Mouse (Mus musculus) frontal cortex, adult (tissue): ENCODE data around the gene Ift20.
"Not testable (repeated sequence)": the region's sequence is repeated elsewhere in the genome, so short reads cannot be mapped to it uniquely, and the experiment has no call there.

Experiments
- ATAC-seq: cut with Nextera tagmentation; 2 replicates; pipeline ENCODE4 v1.9.2; 2017; ENCODE audit warnings: mild to moderate bottlenecking, moderate library complexity, mixed read lengths; ENCODE audit not compliant: low TSS enrichment

Gene Ift20

DNA sequence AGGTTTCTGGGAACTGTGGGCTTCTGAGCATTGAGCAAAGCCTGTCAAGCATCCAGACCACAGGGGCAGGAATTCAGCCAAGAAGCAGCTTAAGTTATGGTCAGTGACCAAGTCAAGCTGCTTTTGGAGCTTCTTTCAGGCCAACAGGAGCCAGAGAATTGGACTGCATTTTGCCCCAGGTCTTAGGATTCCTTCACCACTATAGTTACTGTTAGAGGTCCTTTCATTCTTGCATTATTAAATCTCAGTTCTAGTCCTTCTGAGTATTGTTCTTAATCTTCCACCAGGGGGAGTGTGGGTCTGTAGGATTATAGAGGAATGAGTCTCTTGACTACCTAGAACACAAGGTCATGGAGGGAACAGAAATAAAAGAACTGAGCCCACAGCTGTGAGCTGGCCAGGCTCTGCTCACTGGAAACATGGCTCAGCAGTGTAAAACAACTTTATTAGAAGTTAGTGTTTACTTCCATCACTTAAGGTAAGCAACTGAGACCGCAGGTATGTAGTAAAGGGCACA lies 13.6 kb upstream of the Ift20 start:
- ATAC-seq: no peak

- no peak for ATAC-seq
Observed at GRCm38 (mm10) chr11:78523241-78523955, 12.8 kb upstream of the Ift20 start.

DNA sequence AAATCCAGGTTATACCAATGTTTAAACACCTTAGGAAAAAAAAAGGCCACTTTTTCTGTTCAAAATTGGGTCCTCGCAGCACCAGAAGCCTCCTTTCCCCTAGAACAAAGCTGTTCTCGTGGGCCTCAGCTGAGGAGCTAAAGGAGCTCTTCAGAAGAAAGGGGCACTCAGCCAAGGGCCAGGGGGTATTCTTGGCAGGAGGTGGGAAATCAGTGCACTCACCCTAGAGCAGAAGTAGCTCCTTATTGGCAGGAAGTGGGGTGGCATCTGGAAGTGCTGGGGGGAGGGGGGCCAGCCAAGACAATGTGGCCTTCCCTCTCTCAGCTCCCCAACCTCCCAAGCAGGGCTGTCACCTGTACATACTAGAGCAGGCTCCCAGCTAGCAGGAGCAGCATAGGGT lies 11.3 kb upstream of the Ift20 start:
- ATAC-seq: no peak

GRCm38 (mm10) chr11:78528714-78529113 lies 7.4 kb upstream of the Ift20 start:
- ATAC-seq: no peak

- no peak for ATAC-seq
Observed at GRCm38 (mm10) chr11:78530001-78530400, 6.2 kb upstream of the Ift20 start.

GRCm38 (mm10) chr11:78531046-78531445 lies 5.1 kb upstream of the Ift20 start:
- no peak for ATAC-seq

GRCm38 (mm10) chr11:78531515-78531914 lies 4.6 kb upstream of the Ift20 start:
- ATAC-seq: not testable (repeated sequence)

GRCm38 (mm10) chr11:78534516-78534915 lies 1.6 kb upstream of the Ift20 start:
- ATAC-seq: no peak

DNA sequence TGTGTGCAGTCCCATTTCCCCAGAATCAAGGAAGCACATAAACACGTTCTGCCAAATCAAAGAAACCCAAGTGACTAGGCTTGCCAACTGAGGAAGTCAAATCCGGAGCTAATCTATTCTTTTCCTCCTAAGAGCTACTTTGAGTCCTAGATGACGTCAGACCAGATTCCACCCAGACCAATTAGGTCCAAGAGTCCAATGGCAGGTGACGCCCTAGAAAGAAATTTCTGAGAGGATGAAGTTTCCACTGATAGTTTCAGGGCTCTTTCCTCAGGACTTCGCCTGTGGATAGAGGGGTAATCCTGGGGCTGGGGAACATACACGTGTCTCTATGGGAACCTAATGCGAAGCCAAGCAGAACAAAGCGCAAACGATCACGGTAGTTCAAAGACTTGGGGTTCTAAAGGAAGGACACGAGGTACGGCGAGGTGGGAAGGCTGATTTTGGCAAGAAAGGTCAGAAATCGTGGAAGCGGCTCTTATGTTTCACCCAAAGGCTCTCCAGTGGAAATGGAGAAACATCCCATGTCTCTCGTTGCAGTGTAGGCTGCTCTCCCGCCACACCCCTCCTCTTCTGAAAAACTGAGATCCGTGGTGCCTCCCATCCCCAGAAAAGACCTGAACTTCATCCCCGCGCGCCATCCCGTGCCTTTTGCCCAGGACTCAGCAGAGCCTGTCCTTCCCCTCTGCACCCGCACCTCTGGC lies 633 bp upstream of the Ift20 start:
- 0 out of 2 replicates have a peak, but pooled peaks have one; percentile 9 for ATAC-seq

- ATAC-seq: no peak; the same call in 1 of the 2 replicates
Observed at GRCm38 (mm10) chr11:78536690-78537084, 526 bp downstream of the Ift20 start.

DNA sequence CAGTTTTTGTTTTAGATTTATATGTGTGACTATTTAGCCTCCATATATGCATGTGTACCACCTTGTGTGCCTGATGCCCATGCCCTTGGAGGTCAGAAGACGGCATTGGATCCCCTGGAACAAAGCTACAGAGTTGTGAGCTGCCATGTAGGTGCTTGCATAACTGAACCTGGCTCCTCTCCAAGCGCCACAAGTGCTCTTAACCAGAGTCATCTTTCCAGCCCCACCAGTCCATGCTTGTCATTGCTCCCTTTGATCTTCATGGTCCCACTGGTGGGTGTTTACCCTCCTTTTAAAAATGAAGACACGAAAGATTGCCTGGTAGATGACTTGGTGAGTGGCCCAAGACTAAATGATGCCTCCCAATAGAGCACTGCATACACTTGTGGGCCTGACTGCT lies 4.2 kb downstream of the Ift20 start:
- ATAC-seq: no peak

- no peak for ATAC-seq
Observed at GRCm38 (mm10) chr11:78544449-78545111, 8.4 kb downstream of the Ift20 start.

DNA sequence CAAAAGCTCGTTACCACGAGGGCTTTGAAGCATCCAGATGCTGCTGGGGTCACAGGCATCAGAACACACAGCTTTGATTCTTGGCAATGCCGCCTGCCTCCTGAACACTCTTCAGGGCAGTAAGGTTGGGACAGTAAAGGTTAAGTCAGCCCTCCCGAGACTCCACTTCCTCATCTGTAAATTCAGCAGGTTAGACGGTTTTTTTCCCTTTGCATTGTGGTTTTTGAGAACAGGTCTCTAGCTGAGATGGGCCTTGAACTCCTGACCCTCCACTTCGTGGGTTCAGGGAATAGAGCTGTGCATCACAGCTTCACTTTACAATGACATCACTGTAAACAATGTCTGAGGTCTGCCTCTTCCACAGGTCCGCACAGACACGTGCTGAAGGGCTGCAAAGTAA lies 9.0 kb downstream of the Ift20 start:
- ATAC-seq: no peak

DNA sequence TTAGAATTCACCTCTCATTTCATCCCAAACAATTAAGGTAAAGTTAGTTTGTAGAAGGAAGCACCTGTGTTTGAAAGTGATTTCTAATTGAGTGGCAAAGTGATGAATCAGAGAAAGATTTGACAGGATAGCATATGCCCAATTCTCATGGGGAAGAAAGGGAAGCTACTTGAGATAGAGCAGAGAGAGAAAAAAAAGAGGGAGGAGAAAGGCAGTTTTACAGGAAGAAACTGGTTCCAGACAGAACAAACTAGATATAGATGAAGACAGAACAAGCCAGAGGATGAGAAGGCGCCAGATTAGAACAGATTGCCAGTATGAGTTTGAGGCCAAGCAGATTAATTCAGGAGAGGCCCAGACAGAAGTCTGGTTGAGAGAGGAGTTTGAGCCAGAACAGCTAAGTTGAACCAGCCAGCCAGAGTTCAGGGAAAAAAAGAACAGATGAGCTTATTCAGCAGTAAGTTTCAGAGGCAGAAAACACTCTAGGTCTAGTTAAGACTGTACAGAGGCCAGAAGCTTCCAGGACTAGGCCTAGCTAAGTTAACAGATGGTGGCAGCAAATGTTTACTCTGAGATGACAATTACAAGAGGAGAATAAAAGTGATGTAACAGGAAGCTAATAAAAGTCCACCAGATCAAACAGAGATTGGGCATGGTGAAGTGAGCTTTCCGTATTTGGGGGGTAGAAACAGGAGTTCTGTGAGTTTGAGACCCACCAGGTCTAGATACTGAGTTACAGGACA lies 11.7 kb downstream of the Ift20 start:
- ATAC-seq: no peak

DNA sequence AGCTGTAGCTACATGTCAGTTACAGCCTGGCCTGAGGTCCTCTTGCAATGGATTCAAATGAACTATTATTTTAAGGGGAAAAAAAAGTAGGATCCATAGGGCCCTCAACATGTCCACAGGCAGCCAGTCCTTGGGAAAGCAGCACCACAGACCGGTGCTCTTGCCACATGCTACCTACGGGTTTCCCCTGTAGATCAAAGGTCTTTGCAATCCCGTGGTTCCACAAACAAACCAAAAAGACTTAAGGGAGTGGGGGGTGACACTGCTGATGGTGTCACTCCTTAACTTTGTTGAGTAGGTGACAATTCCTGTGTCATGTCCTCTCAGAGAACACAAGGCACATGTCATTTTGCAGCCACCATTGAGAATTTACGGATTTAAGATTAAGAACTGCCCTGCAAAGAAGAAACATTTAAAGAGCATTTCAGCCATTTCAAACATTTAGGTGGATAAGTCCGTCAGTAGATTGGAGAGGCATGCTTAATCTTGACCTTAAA lies 13.4 kb downstream of the Ift20 start:
- no peak for ATAC-seq

DNA sequence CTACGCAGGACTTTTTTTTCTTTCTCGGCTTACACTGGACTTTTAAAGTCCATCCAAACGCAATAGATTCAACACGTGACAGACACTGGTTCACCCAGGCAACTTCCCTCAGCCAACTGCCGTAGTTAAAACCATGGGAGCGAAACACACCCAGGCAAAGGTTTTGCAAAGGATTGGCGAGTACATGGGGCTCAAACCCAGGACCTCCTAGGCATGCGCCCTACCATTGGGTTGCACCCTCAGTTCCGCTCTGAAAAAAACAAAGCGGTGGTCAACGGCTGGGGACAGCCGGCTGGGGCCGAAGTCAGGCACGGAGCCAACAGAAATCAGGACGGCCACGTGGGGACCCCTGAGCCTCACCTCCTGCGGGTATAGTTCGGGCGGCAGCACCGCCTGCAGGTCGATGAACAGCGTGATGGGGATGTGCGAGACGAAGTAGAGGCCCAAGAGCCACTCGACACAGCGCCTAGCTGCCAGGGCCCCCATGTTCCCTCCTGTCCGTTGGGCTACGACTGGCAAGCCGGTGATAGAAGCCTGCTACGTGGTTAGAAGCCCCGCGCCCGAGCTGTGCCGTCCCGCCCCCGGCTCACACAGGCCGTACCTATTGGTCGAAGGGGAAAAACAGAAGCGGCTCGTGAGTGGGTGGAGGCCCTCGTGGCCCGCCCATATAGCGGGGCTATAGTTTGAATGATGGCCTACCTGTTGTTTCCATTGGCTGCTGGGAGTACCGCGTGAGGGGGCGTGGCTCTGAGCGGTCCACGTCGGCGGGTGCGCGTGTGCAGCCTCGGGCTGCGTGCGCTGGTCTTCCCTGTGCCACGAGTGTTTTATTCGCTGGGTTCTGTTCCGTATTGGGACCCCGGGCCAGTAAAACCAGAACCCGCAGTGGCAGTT lies 14.3 kb downstream of the Ift20 start, which contains the start of gene Tmem97:
Gene Tmem97, minus strand, starts transcription at position 610 of the 891 bp plus-strand sequence.
- ATAC-seq: peak; percentile 97

DNA sequence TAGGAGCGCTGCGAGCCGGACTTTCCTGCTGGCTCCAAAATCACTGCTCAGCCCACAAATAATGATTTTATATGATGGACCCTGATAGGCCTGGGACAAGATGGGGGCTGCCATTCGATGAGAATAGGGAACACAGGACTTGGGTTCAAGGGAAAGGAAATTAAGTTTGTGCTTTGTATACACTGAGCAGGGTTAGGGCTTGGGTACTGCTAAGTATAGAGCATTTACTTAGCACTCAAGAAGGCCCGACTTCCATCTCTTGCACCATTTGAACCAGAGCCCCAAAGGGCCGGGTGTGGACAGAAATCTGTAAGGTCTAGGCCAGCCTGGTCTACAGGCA lies 14.9 kb downstream of the Ift20 start:
- peak; percentile 2; the same call in 1 of the 2 replicates for ATAC-seq

DNA sequence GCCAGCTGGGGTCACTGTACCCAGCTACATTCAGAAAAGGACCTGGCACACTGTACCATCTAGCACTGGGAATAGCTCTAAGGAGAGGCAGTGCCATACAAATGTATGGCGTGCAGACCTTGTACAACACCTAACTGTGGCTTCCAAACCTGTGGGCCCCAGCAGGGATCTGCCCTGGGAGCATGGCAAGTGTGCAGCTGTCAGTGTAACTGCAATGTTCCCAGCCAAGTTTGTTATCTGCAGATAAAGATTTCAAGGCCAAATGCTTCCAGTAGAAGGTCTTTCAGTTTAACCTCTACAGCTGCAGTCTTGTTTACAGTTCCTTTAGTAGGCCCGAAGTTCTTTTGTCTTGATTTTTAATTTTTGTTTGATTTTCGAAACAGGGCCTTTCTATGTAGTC lies 19.5 kb downstream of the Ift20 start:
- ATAC-seq: no peak

- ATAC-seq: no peak
Observed at GRCm38 (mm10) chr11:78556070-78556469, 19.9 kb downstream of the Ift20 start.

DNA sequence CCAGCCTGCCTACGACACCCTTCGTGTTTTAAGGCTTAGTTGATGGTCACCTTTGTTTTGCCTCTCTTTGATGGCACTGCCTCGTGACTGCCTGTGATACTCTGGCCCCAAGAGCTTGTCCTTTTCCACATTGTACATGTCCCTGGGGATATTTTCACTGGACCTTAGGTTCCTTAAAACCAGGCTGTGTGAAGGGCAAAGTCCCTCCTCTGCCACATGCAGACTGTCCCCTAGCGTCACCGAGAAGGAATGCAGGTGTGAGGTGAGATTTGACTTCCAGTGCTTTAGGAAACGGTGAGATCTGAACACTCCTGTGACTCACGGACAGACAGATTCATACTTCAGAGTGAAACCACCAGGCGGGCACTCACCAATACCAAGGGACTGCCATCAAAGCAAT lies 21.1 kb downstream of the Ift20 start:
- ATAC-seq: no peak

DNA sequence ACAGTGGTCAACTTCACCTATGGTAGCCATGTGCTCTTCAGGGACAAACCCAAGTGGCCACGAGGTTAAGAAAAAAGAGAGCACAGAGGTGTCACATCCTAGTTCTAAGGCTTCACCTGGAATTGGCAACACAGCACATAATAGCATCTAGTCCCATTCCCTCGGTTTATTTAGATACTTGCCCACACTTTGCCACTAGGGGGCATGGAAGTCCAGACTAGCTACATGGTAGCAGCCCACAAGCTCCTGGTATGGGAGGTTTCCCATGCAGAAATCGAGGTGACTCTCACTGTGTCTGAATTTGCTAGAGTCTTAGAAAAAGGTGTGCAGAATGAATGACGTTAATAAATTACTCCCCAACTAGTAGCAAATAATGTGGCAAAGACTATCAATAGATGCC lies 24.3 kb downstream of the Ift20 start:
- ATAC-seq: peak; percentile 73
